Mouse (Mus musculus) lung, postnatal 25 days (tissue): ENCODE results near the gene Ngly1.
"Not testable (repeated sequence)": the region's sequence is repeated elsewhere in the genome, so short reads cannot be mapped to it uniquely, and the experiment has no call there.

Experiments used
- DNase-seq: peaks from one replicate; pipeline ENCODE4 v3.0.0; 2022; ENCODE audit warnings: low spot score

Gene Ngly1

DNA sequence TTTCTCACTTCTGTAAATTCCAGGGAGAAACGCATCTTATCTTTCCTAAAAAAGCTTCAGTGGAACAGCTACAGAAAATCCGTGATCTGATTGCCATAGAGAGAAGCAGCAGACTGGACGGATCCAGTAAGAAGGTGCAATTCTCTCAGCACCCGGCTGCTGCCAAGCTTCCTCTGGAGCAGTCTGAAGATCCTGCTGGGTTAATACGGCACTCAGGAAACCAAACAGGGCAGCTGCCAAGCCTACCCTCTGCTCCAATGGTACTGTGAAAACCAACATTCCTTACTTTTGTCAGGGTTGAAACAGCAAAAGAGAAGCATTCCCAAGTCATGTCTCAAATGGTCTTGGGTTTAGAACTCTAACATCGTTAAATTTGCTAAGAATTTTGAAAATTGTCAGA lies 11.5 kb downstream of the Ngly1 start:
- no peak for DNase-seq

DNA sequence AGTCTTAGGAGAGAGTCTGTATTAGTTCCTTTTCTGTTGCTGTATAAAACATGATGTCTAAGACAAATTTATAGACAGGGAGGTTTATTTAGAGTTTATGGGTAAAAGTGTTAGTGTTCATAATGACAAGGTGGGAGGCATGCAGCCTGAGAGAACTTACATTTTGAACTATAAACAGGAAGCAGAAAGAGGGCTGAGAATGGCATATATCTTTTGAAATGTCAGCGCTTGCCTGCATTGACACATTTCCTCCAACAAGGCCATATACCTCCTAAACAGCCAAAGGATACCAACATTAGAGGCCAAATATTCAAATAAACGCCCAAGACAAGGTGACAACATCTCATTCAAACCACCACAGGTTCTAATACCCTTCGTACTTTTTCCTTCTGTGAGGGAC lies 12.8 kb downstream of the Ngly1 start:
- DNase-seq = no peak

DNA sequence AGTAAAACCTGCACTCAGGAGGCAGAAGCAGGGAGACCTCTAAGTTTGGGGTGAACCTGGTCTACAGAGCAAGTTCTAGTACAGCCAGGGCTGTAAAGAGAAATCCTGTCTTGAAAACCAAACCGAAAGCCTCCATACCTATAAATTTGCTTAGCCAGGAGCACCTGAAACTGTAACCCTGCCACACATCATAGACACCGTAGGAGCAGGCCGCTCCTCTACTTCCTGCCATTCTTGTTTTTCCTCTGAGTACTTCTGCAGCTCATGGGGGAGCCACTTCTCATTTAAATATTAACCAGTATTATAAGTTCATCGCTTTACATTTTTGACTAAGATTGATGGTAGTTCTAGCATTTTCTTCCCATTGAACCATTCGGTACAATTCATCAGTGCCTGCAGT lies 17.9 kb downstream of the Ngly1 start:
- DNase-seq = no peak

DNA sequence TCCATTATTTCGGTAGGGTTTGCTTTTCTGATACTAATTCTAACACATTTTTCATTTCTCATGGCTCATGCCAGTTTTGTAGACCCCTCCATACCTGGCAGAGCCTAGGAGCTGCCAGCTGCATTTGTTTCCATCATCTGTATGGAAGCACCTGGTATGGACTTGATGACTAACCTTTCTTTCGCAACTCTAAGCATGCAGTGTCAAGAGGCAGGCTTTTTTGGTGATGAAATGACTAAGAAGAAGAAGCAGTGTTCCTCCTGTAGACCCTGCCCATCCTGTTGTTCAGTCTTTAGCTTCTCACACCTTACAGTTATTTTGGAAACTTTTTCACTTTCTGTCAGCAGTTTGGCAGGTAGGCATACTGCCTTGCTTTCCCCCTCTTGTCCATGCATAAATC lies 20.7 kb downstream of the Ngly1 start:
- no peak for DNase-seq

DNA sequence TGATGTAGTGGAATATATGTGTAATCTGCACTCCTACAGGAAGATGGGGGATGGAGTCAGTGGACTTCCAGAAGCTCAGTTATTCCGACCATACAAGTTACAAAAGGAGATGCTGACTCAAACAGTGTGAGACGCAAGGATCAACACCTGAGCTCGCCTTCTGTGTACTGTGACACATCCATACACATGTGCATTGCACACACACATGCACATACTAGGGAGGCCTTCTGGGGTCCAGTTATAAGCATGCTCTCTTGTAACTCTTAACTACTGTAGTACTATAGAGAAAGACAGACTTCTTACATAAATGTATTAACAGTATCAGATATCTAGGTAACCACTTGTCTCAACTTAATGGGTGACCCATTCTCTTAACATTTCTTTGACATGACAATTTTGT lies 24.6 kb downstream of the Ngly1 start:
- no peak for DNase-seq

DNA sequence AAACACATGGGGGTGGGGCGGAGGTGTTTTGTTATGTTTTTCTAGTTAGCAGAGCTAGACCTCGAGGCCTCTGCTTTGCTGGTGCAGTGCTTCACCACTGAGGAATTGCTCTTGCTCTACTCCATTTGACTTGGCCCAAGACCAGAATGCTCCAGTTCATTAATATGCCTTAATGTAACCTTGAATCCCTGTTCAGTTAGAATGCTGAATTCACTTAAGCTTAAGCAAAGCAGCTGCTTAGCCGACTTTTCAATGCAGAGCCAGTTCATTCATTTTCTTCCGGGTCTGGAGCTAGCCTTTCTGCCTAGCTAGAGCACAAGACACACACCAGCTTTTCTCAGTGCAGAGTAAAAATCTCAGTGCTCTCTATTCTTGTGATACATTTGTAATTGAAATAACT lies 30.1 kb downstream of the Ngly1 start:
- DNase-seq = no peak

DNA sequence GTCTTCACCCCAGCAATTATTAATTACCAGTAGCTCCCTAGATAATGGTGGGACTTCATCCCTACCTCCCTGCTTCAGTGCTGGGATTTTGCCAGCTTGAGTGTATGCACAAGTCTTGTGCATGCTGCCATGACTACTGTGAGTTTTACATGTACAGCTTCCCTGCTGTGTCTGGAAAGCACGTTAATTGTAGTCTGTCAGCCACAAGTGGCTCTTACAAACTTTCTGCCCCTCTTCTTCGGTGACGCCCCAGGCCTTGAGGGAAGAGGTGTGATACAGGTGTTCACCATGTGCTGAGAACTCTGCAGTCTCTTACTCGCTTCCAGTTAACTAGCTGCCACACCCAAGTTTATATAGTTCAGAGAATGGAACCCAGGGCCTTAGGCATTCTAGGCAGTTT lies 34.9 kb downstream of the Ngly1 start:
- no peak for DNase-seq

DNA sequence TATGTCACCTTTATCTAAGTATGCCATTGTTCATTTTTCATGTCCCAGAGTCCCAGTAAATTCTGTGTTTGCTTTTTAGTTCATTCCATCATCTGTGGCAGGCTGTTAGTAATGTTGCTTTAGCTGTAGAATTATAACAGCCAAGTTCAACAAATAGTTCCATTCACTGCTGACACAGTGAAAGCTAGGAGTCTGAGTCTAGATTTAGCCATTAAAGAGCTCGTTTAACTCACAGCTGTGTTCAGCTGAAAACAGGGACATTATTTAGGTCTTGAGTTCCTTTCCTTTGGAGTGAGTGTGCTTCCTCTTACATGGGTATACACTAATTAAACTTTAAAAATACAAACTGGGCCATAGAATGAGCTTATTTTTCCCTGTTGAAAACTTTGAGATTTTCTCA lies 43.3 kb downstream of the Ngly1 start:
- no peak for DNase-seq

DNA sequence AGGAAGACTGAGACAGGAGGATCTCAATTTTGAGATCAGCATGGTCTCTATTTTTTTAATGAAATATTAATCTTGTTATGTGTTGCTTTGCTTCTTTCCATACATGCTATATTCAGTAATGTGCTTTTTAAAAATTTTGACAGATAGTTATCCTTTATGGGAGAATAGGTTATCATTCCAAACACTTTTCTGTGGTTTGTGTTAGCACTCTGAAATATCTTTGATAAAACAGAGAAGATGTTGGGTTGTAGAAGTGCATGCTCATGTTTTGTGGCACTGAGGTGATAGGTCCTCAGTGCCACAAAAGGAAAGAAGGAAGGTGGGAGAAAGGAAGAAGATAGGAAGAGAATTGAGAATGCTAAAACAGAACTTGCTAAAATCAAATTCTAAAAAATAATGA lies 43.9 kb downstream of the Ngly1 start:
- DNase-seq = no peak

DNA sequence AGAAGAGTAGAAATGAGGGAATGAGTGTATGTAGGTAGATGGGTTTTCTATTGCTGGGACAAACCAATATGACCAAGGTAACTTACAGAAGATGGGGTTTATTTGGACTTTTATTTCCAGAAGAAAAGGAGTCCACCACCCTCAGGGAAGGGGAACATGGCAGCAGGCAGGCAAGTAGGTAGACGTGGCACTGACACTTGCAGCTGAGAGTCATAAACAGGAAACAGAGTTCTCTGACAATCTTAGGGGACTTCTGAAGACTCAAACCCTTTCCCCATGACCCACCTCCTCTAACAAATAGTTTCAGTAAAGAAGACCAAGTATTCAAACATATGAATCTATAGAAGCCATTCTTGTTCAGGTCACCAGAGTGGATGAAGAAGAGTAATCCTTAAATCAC lies 44.8 kb downstream of the Ngly1 start:
- no peak for DNase-seq

DNA sequence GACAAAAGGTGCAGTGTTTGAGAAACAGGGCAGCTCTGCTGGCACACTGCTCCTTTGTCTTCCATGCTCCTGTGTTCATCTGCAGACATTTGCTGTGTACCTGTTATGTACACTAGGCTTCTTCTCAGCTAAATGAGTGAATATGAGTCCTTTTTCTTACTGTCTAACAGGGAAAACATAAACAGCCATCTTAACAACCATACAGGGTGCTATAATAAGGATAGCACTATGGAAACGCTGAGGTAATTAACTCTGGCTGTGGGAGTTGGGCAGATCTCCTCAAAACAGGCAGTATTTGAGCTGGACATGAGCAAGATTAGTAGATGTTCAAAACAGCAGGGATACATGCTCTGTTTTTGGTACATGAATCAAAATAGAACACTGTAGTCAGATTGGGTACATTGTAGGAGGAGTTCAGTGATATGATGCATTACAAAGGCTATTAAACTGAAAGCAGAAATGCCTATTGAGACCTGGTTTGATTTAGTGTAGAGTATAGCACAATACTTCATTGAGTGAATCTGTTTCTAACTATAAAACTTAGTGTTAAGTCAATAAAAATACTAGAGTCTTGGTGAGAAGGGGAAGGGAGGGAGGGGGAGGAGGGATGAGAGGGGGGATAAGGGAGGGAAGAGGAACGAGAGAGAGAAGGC lies 47.9 kb downstream of the Ngly1 start:
- no peak for DNase-seq

DNA sequence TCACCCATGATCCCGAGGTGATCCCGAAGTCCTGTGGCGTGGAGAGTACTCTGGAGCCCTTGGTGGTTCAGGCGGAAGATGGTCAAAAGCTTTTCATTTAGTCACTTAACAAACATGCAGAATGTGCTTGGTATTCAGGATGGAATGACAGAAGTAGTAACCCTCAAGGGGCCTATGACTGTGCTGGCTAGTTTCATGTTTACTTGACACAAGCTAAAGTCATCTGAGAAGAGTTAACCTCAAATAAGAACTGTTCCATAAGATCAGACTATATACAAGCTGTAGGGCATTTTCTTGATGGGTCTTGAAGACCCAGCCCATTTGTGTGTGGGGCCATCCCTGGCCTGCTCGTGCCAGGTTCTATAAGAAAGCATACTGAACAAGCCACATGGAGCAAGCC lies 52.7 kb downstream of the Ngly1 start:
- DNase-seq = no peak

DNA sequence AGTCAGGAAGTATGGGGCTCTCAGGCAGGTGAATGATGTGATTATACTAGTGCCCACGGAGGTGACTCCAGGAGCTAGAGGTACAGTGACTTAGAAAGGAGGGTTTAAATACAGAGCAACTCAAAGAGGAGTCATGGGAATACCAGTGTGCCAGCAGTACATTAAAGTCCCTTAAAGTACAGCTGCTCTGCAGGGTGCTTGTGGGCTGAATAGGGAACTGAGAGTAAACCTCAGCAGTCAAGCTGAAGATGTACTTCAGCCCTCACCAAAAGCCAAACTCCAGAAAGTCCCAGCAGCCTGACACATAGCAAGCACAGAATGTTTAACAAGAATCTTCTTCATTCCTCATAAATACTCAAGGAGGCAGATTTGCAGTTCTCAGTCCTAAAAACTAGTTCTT lies 53.6 kb downstream of the Ngly1 start:
- DNase-seq = no peak

DNA sequence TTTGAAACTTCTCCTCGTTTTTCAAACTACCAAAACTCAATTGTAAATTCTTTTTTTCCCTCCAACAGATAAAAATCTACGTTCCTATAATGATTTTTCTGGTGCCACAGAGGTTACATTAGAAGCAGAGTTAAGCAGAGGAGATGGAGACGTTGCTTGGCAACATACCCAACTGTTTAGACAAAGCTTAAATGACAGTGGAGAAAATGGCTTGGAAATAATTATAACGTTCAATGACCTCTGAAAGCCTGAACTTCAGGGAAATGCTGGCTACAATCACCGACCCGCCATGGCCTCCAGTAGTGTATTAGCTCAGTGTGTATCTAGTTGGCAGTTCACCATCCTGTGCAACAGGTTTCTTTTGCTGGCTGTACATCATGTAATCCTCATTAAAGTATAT lies 61.7 kb downstream of the Ngly1 start:
- no peak for DNase-seq

DNA sequence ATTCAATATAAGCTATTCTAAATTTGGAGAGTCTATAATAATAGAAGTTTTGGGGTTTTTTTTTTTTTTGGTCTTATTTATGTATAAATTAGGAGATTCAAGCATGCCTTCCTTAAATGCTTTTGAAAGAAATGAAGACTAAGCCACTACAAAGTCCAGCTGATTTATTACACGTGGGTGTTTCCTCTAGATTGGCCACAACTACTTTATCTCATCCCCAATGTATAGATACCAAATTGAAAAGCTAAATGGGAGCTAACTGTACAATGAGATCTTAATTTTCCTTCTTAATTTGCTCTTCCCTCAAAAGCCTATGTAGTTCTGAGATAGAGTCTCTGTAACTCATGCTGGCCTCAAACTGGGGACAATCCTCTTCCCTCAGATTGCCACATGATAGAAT lies 63.5 kb downstream of the Ngly1 start:
- DNase-seq = no peak

DNA sequence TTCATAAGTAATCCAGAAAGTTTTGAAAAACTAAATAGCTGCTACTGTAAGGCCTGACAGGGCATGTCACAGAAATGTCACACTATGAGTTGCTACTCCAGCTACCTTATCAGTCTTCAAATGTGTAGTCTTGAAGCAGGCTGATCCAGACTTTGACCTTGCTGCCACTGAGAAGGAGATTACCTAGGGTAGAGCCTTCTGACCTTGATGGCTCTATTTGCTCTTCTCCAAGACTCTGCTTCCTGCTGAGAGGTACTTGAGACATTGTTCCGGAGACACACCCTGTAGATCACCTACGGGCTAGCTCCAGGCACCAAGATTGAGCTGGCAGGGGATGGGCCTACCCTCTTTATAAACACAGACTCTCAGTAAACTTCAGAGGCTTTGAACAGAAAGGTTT lies 64.0 kb downstream of the Ngly1 start:
- not testable (repeated sequence) for DNase-seq

DNA sequence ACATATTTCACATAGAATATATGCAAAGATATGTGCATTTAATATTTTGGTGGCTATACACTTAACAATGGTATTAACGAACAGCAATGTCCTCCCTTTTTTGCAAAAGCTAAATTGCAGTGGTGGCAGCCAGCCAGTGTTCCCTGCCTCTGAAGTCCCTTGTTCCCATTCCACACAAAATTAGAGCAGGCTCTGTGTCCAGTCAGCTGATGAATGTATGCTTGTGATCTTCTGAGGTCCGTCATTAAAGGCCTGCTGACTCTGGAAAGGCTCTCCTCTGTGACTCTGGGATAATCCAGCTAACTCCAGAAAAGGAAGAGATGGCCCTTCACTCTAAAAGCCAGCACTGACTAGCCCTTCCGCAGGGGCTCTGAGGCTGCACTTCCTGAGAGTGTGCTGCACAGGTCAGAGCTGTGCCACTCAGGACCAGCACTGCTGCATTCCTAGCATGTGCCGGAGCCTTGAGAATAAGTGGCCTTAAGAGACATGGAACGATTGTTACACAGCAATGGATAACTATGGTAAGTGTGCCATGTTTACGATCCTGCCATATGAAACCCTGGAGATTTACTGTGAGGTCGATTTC lies 64.9 kb downstream of the Ngly1 start:
- DNase-seq = no peak

DNA sequence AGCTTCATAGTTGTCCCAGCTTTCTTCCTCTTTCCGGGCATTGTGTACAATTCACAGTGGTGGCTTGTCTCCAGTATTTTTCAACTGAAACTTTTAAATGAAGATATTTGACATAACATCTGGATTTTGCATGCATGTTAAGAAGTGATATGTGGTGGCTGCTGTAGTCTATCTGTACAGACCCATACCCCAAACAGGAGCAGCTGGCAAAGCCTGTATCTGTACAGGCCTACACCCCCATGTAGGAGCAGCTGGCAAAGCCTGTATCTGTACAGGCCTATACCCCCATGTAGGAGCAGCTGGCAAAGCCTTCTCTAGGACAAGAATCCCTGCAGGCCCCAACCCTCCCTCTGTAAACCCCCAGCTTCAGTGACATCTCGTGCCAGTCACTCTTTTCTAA lies 65.8 kb downstream of the Ngly1 start:
- DNase-seq = no peak

DNA sequence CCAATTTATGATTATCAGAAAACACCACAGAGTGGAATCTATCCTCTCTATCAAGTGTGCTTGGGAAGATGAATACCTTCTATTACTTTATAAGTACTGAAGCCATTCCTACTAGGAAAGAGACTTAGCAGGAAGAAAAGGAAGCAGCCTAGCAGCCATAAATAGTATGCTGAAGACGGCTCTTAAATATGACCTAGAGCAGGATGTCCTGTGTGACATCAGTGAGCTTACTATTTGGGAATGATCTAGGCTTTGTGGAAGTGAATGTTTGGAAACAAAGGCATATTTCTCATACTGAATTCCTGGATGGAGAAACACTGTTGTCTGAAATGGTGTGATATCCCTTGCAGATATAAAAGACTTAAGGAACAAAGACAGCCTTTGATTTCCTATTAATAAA lies 67.6 kb downstream of the Ngly1 start:
- DNase-seq = no peak

DNA sequence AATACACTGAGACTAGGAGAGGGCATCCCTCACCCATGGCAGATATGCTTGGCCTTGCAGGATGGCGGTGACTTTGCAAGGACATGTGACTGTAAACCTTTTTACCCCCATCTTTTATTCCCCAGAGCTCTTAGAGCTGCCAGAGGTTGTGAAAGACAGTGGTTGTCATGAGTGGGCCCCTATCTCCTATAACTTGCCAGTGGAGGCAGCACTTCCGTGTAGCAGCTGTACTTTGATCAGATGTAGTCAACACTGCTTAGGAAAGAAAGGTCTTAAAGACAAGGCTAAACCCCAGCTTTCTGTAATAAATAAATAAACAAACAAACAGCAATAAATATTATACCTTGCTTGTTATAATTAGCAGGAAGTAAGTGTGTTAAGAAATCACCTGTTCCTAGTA lies 70.7 kb downstream of the Ngly1 start:
- DNase-seq = no peak

DNA sequence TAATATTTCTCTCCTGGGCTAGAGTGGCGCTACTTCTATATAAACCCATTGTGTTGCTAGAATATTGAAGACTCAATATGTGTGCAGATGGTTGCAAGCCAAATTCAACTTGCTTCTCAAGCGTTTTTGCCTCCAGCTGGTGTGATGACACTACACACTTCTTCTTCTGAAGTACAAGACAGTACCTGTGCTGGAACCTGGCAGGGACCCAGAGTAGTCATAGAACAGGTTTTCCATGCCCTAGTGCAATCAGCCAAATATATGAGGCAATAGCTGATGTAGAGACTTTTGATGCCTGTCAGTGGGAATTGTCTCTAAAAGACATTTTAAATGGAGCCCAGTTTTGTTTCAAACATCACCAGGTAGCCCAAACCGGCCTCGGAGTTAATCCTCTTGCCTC lies 75.3 kb downstream of the Ngly1 start:
- no peak for DNase-seq

DNA sequence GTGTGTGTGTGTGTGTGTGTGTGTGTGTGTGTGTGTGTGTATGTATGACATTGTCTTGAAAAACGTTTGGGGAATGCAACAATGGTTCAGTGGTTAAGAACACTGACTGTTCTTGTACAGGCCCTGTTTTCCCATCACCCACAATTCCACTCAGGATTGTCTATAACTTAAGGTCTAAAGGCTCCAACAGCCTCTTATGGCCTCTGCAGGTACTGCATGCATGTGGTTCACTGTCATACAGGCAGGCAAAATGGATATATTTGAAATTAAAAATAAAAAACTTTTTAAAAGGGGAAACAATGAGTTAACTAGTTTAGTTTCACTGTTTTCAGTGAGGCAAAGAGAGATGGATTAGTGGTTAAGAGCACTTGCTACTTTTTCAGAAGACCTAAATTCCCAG lies 76.1 kb downstream of the Ngly1 start:
- no peak for DNase-seq

DNA sequence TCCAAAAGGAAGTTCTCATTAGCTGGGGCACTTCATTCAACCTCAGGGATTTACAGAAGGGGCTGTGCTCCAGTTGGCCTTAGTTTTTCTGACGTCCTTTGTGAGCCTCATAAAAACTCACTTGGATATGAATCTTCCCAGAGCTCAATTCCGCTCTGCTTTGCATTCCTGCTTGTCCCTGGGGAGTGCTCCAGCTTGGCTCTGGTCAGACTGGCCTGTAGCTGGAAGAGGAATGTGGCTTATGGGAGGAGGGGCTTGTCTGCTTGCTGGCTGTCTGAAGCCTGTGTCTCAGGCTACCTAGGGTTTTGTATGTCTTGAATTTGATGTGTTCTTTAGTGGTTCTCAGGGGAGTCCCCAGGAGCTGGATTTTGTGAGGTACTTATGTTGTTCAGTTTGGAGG lies 79.5 kb downstream of the Ngly1 start:
- no peak for DNase-seq

DNA sequence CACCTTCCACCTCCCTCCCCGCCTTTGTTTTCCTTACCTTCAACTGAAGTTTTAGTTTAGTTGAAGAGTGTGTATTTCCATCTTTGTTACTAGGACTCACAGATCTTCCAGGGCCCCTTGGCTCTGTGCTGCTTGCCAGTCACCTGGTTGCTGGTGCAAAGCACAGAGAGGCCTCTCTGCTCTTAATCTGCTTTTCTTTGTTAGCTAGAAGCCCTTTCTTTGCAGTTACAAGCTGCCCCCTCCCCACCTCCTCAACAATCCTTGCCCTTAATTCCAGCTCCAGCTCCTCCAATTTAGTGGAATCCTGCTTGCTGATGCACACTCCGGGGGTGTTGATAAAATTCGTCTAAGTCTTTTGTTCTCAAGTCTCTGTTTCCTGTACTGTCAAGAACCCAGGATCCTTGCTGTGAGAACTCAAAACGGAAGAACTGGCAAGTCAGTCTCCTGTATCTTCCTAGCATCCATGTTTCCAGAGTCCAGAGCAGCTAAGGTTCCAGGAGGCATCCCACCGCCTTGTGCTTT lies 79.9 kb downstream of the Ngly1 start:
- no peak for DNase-seq
